Mouse (Mus musculus): ENCODE measurements around the gene Akirin2. TPM values are rescaled to one million over a fixed set of nuclear protein-coding genes. Genes with fewer than 3 reads are reported as not detected.
A peak's percentile ranks its signal among the peaks of the same experiment; 100 is the strongest.

Gene Akirin2
- 61.3 and 63.2 TPM in 2 replicates for polyA plus RNA-seq (2016; fragmentation: Nextera tagmentation; extraction: Ambion mirVana)

GRCm38 (mm10) chr4:34550748-34551097 is at the start of gene Akirin2:
TSS of gene Akirin2 (plus strand) at chr4:34550937.
- H3K9me3 ChIP-seq (replicated peaks), result no peaks in the 10 kb centered on the region
- peak within 1 kb of the TSS; percentile 80 for H3K4me2 ChIP-seq
- H3K4me1 ChIP-seq (replicated peaks), result peaks cover 19% of the 10 kb centered on the region
- peak within 1 kb of the TSS; percentile 77 for H3K4me3 ChIP-seq
- ATAC-seq (ENCODE audit: insufficient number of reproducible peaks, low FRiP score), result peak; percentile 75
- peak within 1 kb of the TSS; percentile 97 for H3K9ac ChIP-seq
- no peaks in the 10 kb centered on the region for H3K27me3 ChIP-seq (replicated peaks)
- H3K36me3 ChIP-seq, result peaks cover 5% of the 10 kb centered on the region; the same call in 1 of the 2 replicates
- H3K27ac ChIP-seq (ENCODE audit: poor library complexity, severe bottlenecking), result peak within 1 kb of the TSS; percentile 90
- 0% methylated on average over 51 of the region's 53 CpGs for WGBS

GRCm38 (mm10) chr4:34510305-34510704 is 40.4 kb upstream of the Akirin2 start:
- no peak for ATAC-seq (ENCODE audit: insufficient number of reproducible peaks, low FRiP score)
- Histone ChIP-seq H3K36me3 (no peaks in the 10 kb centered on the region), H3K9me3 (replicated peaks) (peaks cover 11% of the 10 kb centered on the region), H3K4me2 (no peak overlapping the region), H3K9ac (no peak overlapping the region), H3K27ac (ENCODE audit: poor library complexity, severe bottlenecking) (no peak overlapping the region), H3K27me3 (replicated peaks) (no peaks in the 10 kb centered on the region), H3K4me1 (replicated peaks) (no peaks in the 10 kb centered on the region), H3K4me3 (no peak overlapping the region)
- 82% methylated on average over 3 of the region's 3 CpGs for WGBS

- no peak for ATAC-seq (ENCODE audit: insufficient number of reproducible peaks, low FRiP score)
- H3K9ac ChIP-seq, result no peak overlapping the region
- WGBS, result 70% methylated on average over 3 of the region's 3 CpGs
Measured at GRCm38 (mm10) chr4:34522846-34523245, 27.9 kb upstream of the Akirin2 start.

GRCm38 (mm10) chr4:34523586-34523985 is 27.2 kb upstream of the Akirin2 start:
- WGBS, result 84% methylated on average over 4 of the region's 4 CpGs
- Histone ChIP-seq H3K9ac (no peak overlapping the region), H3K4me1 (replicated peaks) (no peaks in the 10 kb centered on the region), H3K9me3 (replicated peaks) (0 out of 2 replicates have a peak, but pooled peaks cover 5% of the 10 kb centered on the region), H3K27me3 (replicated peaks) (no peaks in the 10 kb centered on the region), H3K27ac (ENCODE audit: poor library complexity, severe bottlenecking) (no peak overlapping the region), H3K4me3 (no peak overlapping the region), H3K4me2 (no peak overlapping the region), H3K36me3 (no peaks in the 10 kb centered on the region)
- no peak for ATAC-seq (ENCODE audit: insufficient number of reproducible peaks, low FRiP score)

More at GRCm38 (mm10) chr4:34522846-34523245, 27.9 kb upstream of the Akirin2 start:
- H3K4me2 ChIP-seq, result no peak overlapping the region
- H3K27ac ChIP-seq (ENCODE audit: poor library complexity, severe bottlenecking), result no peak overlapping the region
- no peaks in the 10 kb centered on the region for H3K27me3 ChIP-seq (replicated peaks)
- H3K9me3 ChIP-seq (replicated peaks), result 0 out of 2 replicates have a peak, but pooled peaks cover 5% of the 10 kb centered on the region
- no peaks in the 10 kb centered on the region for H3K36me3 ChIP-seq
- no peaks in the 10 kb centered on the region for H3K4me1 ChIP-seq (replicated peaks)
- no peak overlapping the region for H3K4me3 ChIP-seq

GRCm38 (mm10) chr4:34526771-34527170 is 24.0 kb upstream of the Akirin2 start:
- H3K27ac ChIP-seq (ENCODE audit: poor library complexity, severe bottlenecking), result no peak overlapping the region
- no peaks in the 10 kb centered on the region for H3K36me3 ChIP-seq
- 0 out of 2 replicates have a peak, but pooled peaks cover 5% of the 10 kb centered on the region for H3K9me3 ChIP-seq (replicated peaks)
- ATAC-seq (ENCODE audit: insufficient number of reproducible peaks, low FRiP score), result no peak
- H3K9ac ChIP-seq, result no peak overlapping the region
- no peaks in the 10 kb centered on the region for H3K4me1 ChIP-seq (replicated peaks)
- H3K4me3 ChIP-seq, result no peak overlapping the region
- no peak overlapping the region for H3K4me2 ChIP-seq
- no peaks in the 10 kb centered on the region for H3K27me3 ChIP-seq (replicated peaks)
- WGBS, result 73% methylated on average over 3 of the region's 3 CpGs

GRCm38 (mm10) chr4:34528430-34529100 is 22.2 kb upstream of the Akirin2 start:
- no peak overlapping the region for H3K9ac ChIP-seq
- no peaks in the 10 kb centered on the region for H3K4me1 ChIP-seq (replicated peaks)
- no peaks in the 10 kb centered on the region for H3K36me3 ChIP-seq
- 85% methylated on average over 1 of the region's 1 CpGs for WGBS
- H3K4me3 ChIP-seq, result no peak overlapping the region
- H3K9me3 ChIP-seq (replicated peaks), result 0 out of 2 replicates have a peak, but pooled peaks cover 5% of the 10 kb centered on the region
- H3K27me3 ChIP-seq (replicated peaks), result no peaks in the 10 kb centered on the region
- no peak overlapping the region for H3K27ac ChIP-seq (ENCODE audit: poor library complexity, severe bottlenecking)
- ATAC-seq (ENCODE audit: insufficient number of reproducible peaks, low FRiP score), result no peak
- no peak overlapping the region for H3K4me2 ChIP-seq

- H3K4me1 ChIP-seq (replicated peaks), result no peaks in the 10 kb centered on the region
- 0 out of 2 replicates have a peak, but pooled peaks cover 5% of the 10 kb centered on the region for H3K9me3 ChIP-seq (replicated peaks)
- H3K4me3 ChIP-seq, result no peak overlapping the region
- H3K36me3 ChIP-seq, result no peaks in the 10 kb centered on the region
- 64% methylated on average over 4 of the region's 4 CpGs for WGBS
- ATAC-seq (ENCODE audit: insufficient number of reproducible peaks, low FRiP score), result no peak
- H3K27ac ChIP-seq (ENCODE audit: poor library complexity, severe bottlenecking), result no peak overlapping the region
- no peaks in the 10 kb centered on the region for H3K27me3 ChIP-seq (replicated peaks)
- no peak overlapping the region for H3K9ac ChIP-seq
- no peak overlapping the region for H3K4me2 ChIP-seq
Measured at GRCm38 (mm10) chr4:34529379-34529778, 21.4 kb upstream of the Akirin2 start.

GRCm38 (mm10) chr4:34529941-34530340 is 20.8 kb upstream of the Akirin2 start:
- ATAC-seq (ENCODE audit: insufficient number of reproducible peaks, low FRiP score), result no peak
- Histone ChIP-seq H3K27ac (ENCODE audit: poor library complexity, severe bottlenecking) (no peak overlapping the region), H3K9ac (no peak overlapping the region), H3K4me2 (no peak overlapping the region), H3K36me3 (no peaks in the 10 kb centered on the region), H3K27me3 (replicated peaks) (no peaks in the 10 kb centered on the region), H3K4me1 (replicated peaks) (no peaks in the 10 kb centered on the region), H3K4me3 (no peak overlapping the region), H3K9me3 (replicated peaks) (0 out of 2 replicates have a peak, but pooled peaks cover 5% of the 10 kb centered on the region)
- 81% methylated on average over 6 of the region's 6 CpGs for WGBS

- Histone ChIP-seq H3K36me3 (peaks cover under 1% of the 10 kb centered on the region; the same call in 1 of the 2 replicates), H3K9me3 (replicated peaks) (no peaks in the 10 kb centered on the region), H3K27ac (ENCODE audit: poor library complexity, severe bottlenecking) (peak overlapping the region; percentile 90), H3K27me3 (replicated peaks) (no peaks in the 10 kb centered on the region), H3K4me1 (replicated peaks) (peaks cover 14% of the 10 kb centered on the region), H3K4me3 (peak overlapping the region; percentile 77), H3K4me2 (peak overlapping the region; percentile 80), H3K9ac (peak overlapping the region; percentile 97)
- 3% methylated on average over 38 of the region's 38 CpGs for WGBS
- ATAC-seq (ENCODE audit: insufficient number of reproducible peaks, low FRiP score), result peak; percentile 93
Measured at GRCm38 (mm10) chr4:34549981-34550747, 573 bp upstream of the Akirin2 start.

GRCm38 (mm10) chr4:34551098-34551809 is 517 bp downstream of the Akirin2 start:
- peak overlapping the region; percentile 77 for H3K4me3 ChIP-seq
- H3K36me3 ChIP-seq, result peaks cover 5% of the 10 kb centered on the region; the same call in 1 of the 2 replicates
- H3K4me1 ChIP-seq (replicated peaks), result peaks cover 24% of the 10 kb centered on the region
- H3K9ac ChIP-seq, result peak overlapping the region; percentile 97
- no peaks in the 10 kb centered on the region for H3K27me3 ChIP-seq (replicated peaks)
- under 1% methylated on average over 50 of the region's 50 CpGs for WGBS
- peak; percentile 72 for ATAC-seq (ENCODE audit: insufficient number of reproducible peaks, low FRiP score)
- H3K9me3 ChIP-seq (replicated peaks), result no peaks in the 10 kb centered on the region
- H3K27ac ChIP-seq (ENCODE audit: poor library complexity, severe bottlenecking), result peak overlapping the region; percentile 90
- H3K4me2 ChIP-seq, result peak overlapping the region; percentile 80

- peak overlapping the region; percentile 80 for H3K4me2 ChIP-seq
- H3K27ac ChIP-seq (ENCODE audit: poor library complexity, severe bottlenecking), result peak overlapping the region; percentile 90
- peaks cover 5% of the 10 kb centered on the region; the same call in 1 of the 2 replicates for H3K36me3 ChIP-seq
- H3K27me3 ChIP-seq (replicated peaks), result no peaks in the 10 kb centered on the region
- H3K9ac ChIP-seq, result peak overlapping the region; percentile 97
- peaks cover 28% of the 10 kb centered on the region for H3K4me1 ChIP-seq (replicated peaks)
- H3K4me3 ChIP-seq, result peak overlapping the region; percentile 77
- 18% methylated on average over 3 of the region's 3 CpGs for WGBS
- H3K9me3 ChIP-seq (replicated peaks), result no peaks in the 10 kb centered on the region
- ATAC-seq (ENCODE audit: insufficient number of reproducible peaks, low FRiP score), result no peak
Measured at GRCm38 (mm10) chr4:34551966-34552365, 1.2 kb downstream of the Akirin2 start.

Measured in heart, embryonic 12.5 days (tissue).